Mouse (Mus musculus) heart, embryonic 11.5 days (tissue): ENCODE results near the gene Wscd2. TPM values are rescaled to one million over a fixed set of nuclear protein-coding genes. Genes with fewer than 3 reads are reported as not detected.

Source experiments
- ATAC-seq: fragments of 200-750 bp; cut with Nextera tagmentation; replicated peaks from 2 replicates; pipeline ENCODE4 v1.8.0; 2017; ENCODE audit warnings: moderate library complexity; ENCODE audit not compliant: insufficient number of reproducible peaks, low FRiP score, low TSS enrichment
- H3K27ac ChIP-seq: fragments of 300-500 bp; sonication (generic); 2 replicates; pipeline ENCODE4 v1.5.1; 2014; ENCODE audit warnings: mild to moderate bottlenecking, low read depth, low read length
- H3K27me3 ChIP-seq: fragments of 300-500 bp; sonication (generic); 2 replicates; pipeline ENCODE4 v1.6.1; 2014; ENCODE audit warnings: mild to moderate bottlenecking, low read length, mixed read lengths; ENCODE audit not compliant: control insufficient read depth, insufficient read depth
- H3K36me3 ChIP-seq: fragments of 300-500 bp; sonication (generic); 2 replicates; pipeline ENCODE4 v1.6.1; 2014; ENCODE audit warnings: mild to moderate bottlenecking, low read length, moderate library complexity, mixed read lengths; ENCODE audit not compliant: control insufficient read depth, insufficient read depth
- H3K4me1 ChIP-seq: fragments of 300-500 bp; sonication (generic); 2 replicates; pipeline ENCODE4 v1.6.1; 2014; ENCODE audit warnings: low read length; ENCODE audit not compliant: control insufficient read depth, insufficient read depth
- H3K4me2 ChIP-seq: fragments of 300-500 bp; sonication (generic); 2 replicates; pipeline ENCODE4 v1.6.1; 2014; ENCODE audit warnings: mild to moderate bottlenecking, moderate library complexity
- H3K4me3 ChIP-seq: fragments of 300-500 bp; sonication (generic); 2 replicates; pipeline ENCODE4 v1.5.1; 2014; ENCODE audit warnings: low read depth, low read length
- H3K9ac ChIP-seq: fragments of 300-500 bp; sonication (generic); 2 replicates; pipeline ENCODE4 v1.6.1; 2014; ENCODE audit warnings: mild to moderate bottlenecking, low read depth, low read length, moderate library complexity
- H3K9me3 ChIP-seq: fragments of 300-500 bp; sonication (generic); replicated peaks from 2 replicates; pipeline ENCODE4 v1.6.1; 2016; ENCODE audit warnings: low read length; ENCODE audit not compliant: control insufficient read depth
- WGBS: fragments of 180-500 bp; shearing (Covaris S2); extraction: QIAGEN DNeasy Blood & Tissue Kit; methylation state at CpG from one replicate; pipeline ENCODE4 v1.1.7; 2014; ENCODE audit not compliant: insufficient replicate concordance; 5-methylcytosine and 5-hydroxymethylcytosine counted together
- polyA plus RNA-seq: library from polyadenylated mRNA; unstranded; fragments of >200 nt; fragmentation: Nextera tagmentation; extraction: Ambion mirVana; gene quantifications from 2 replicates; pipeline ENCODE4 v1.2.1, GENCODE M21; 2014

The Wscd2 gene
- polyA plus RNA-seq, 1 experiment from 2014 or later: 2.4 TPM

DNA sequence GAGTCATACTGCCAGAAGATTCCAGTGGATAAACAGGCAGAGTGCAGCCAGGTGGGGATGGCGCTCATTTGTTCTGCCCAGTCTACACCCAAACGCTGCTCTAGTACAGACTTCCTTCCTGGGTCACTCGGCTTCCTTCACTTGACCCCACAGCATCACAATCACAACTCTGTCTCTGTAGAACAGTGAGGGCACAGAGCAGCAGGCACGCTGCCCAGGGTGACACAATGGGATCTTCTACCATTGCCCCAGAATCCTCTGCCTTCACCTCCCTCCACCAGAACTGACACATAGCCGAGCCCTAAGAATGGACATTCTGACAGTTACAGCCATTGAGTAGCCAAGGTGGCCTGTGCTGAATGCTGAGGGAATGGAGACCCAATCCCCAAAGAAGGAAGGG lies 20.3 kb upstream of the Wscd2 start:
- no peaks in the 10 kb centered on the region for H3K27me3 ChIP-seq
- H3K27ac ChIP-seq: no peak overlapping the region
- 76% methylated on average over 5 of the region's 5 CpGs for WGBS
- no peak overlapping the region for H3K4me2 ChIP-seq
- H3K4me3 ChIP-seq: no peak overlapping the region
- no peak overlapping the region for H3K9ac ChIP-seq
- H3K36me3 ChIP-seq: no peaks in the 10 kb centered on the region
- no peak for ATAC-seq
- no peaks in the 10 kb centered on the region for H3K9me3 ChIP-seq
- H3K4me1 ChIP-seq: no peaks in the 10 kb centered on the region

DNA sequence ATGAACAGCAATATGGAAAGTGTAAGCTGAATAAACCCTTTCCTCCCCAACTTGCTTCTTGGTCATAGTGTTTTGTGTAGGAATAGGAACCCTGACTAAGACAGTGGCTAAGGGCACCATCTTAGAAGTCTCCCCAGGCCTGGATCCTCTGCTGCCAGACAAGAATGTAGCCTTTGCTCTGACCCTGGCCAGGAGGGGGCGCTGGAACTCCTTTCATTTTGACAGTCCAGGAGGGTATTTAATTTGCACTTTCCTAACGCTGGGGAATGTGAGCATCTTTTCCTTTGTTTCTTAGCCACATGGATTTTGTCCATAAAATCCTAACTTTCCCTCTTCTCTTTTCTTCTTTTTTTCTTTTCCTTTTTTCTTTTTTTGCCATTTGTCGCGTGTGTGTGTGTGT lies 18.7 kb upstream of the Wscd2 start:
- 47% methylated on average over 4 of the region's 4 CpGs for WGBS
- no peak overlapping the region for H3K27ac ChIP-seq
- peaks cover 2% of the 10 kb centered on the region for H3K4me1 ChIP-seq
- H3K4me2 ChIP-seq: no peak overlapping the region
- H3K9ac ChIP-seq: no peak overlapping the region
- no peaks in the 10 kb centered on the region for H3K9me3 ChIP-seq
- H3K27me3 ChIP-seq: no peaks in the 10 kb centered on the region
- no peaks in the 10 kb centered on the region for H3K36me3 ChIP-seq
- H3K4me3 ChIP-seq: no peak overlapping the region
- ATAC-seq: no peak

DNA sequence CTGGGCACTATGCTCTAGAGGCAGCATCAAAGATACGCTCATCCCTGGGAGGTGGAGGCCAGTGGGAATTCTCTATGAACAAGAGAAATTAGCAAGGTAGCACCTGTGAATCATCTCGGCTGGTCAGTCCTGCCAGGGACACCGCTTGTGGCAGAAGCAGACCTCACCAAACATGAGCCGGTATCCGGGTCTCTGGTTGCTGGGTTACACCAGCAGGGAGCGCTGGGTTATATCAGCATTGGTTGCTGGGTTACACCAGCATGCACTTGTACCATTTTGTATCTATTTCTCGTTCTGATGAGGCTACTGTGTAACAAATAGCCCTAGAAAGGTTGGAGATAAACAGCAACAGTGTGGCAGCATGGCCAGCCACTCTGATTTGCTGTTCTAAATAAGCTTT lies 17.8 kb upstream of the Wscd2 start:
- ATAC-seq: no peak
- Histone ChIP-seq H3K4me2 (no peak overlapping the region), H3K4me3 (no peak overlapping the region), H3K9me3 (no peaks in the 10 kb centered on the region), H3K27me3 (no peaks in the 10 kb centered on the region), H3K27ac (no peak overlapping the region), H3K9ac (no peak overlapping the region), H3K36me3 (no peaks in the 10 kb centered on the region), H3K4me1 (peaks cover 9% of the 10 kb centered on the region)
- WGBS: 54% methylated on average over 7 of the region's 7 CpGs

DNA sequence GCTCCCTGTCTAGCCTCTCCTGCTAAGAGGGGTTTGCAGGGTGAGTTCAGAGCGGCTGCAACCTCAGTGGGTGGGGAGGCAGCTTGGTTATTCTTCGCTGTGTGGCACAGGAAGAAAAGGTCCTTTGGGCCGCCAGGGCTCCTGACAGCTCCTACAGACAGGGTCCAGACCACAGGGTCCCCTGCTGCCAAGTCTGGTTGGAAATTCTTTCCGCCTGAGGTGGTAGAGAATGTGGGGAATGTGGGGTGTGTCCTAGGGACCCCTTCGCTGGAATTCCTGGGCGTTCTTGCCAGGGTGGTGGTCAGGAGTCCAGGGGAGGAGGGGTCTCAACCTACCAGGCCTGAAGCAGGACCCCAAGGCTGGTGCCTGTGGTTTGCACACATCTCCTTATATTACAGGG lies 13.3 kb upstream of the Wscd2 start:
- Histone ChIP-seq H3K4me3 (no peak overlapping the region), H3K27ac (peak overlapping the region; percentile 2; the same call in 1 of the 2 replicates), H3K36me3 (no peaks in the 10 kb centered on the region), H3K9me3 (no peaks in the 10 kb centered on the region), H3K27me3 (no peaks in the 10 kb centered on the region), H3K4me1 (peaks cover 9% of the 10 kb centered on the region), H3K4me2 (no peak overlapping the region), H3K9ac (no peak overlapping the region)
- WGBS: 3% methylated on average over 6 of the region's 6 CpGs
- ATAC-seq: peak; percentile 49; the same call in 1 of the 2 replicates

DNA sequence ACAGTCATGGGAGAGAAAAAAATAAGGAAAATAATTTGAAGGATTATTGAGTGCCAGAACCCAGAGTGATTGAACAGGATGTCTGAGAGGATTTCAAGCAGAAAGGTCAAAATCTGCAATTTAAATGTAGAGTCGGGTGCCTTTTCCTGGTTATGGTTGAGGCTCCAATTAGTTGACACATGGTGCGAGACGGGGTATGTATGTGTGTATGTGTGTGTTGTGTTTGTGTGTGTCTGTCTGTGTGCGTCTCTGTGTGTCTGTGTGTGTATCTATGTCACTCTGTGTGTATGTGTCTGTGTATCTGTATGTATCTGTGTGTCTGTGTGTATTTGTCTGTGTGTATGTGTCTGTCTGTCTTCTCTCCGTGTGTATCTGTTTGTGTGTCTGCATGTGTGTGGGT lies 11.1 kb upstream of the Wscd2 start:
- Histone ChIP-seq H3K9me3 (no peaks in the 10 kb centered on the region), H3K4me3 (no peak overlapping the region), H3K9ac (no peak overlapping the region), H3K4me1 (peaks cover 12% of the 10 kb centered on the region), H3K4me2 (no peak overlapping the region), H3K27me3 (no peaks in the 10 kb centered on the region), H3K36me3 (no peaks in the 10 kb centered on the region), H3K27ac (no peak overlapping the region)
- no peak for ATAC-seq
- WGBS: 84% methylated on average over 5 of the region's 5 CpGs

DNA sequence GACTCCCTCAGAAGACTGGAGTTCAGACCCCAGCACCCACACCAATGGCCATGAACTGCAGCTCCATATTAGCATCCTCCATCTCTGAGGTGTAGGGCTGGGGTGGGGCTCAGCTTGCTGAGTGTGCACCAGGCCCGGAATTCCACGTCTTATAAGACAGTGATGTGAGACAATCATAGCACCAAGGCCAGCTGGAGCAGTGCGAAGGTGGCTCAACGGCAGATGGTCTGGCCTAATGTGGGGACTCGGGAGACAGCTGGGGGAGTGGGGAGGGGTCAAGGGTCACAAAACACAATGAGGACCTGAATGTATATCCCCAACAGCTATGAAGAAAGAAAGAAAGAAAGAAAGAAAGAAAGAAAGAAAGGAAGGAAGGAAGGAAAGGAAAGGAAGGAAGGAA lies 9.7 kb upstream of the Wscd2 start:
- no peaks in the 10 kb centered on the region for H3K36me3 ChIP-seq
- H3K9ac ChIP-seq: no peak overlapping the region
- H3K4me2 ChIP-seq: no peak overlapping the region
- no peaks in the 10 kb centered on the region for H3K9me3 ChIP-seq
- H3K4me3 ChIP-seq: no peak overlapping the region
- no peak overlapping the region for H3K27ac ChIP-seq
- WGBS: 73% methylated on average over 5 of the region's 5 CpGs
- ATAC-seq: no peak
- no peaks in the 10 kb centered on the region for H3K27me3 ChIP-seq
- peaks cover 12% of the 10 kb centered on the region for H3K4me1 ChIP-seq

DNA sequence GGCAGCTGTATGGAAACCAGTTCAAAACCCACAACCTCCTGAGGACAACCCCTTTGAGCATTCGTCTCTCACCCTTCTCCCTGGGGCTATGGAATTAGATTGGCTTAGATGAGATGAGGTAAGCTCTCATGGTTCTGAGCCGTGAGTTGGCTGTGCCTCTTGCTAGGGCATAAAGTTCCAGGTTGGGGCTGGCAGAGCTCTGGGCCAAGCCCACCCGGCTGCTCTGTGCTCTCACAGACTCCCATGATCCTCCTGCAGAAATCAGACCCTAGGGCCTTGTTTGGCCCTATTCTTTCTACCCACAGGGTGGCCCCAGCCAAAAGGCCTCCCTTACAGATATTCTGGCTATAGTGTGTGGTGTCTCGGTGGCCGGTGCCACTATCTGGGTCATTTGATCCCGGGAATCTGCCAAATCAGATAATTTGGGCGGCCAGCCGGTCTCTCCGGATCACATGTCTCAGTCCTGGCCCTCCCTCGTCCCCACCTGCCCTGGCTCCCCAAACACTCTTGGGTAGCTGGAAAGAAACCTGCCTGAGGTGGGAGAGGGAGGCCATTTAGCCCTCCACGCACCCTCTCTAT lies 4.5 kb upstream of the Wscd2 start:
- Histone ChIP-seq H3K27ac (no peak overlapping the region), H3K9me3 (no peaks in the 10 kb centered on the region), H3K4me2 (no peak overlapping the region), H3K4me3 (no peak overlapping the region), H3K4me1 (peaks cover 6% of the 10 kb centered on the region), H3K36me3 (no peaks in the 10 kb centered on the region), H3K27me3 (peaks cover 5% of the 10 kb centered on the region; the same call in 1 of the 2 replicates), H3K9ac (no peak overlapping the region)
- WGBS: 57% methylated on average over 11 of the region's 11 CpGs
- no peak for ATAC-seq

DNA sequence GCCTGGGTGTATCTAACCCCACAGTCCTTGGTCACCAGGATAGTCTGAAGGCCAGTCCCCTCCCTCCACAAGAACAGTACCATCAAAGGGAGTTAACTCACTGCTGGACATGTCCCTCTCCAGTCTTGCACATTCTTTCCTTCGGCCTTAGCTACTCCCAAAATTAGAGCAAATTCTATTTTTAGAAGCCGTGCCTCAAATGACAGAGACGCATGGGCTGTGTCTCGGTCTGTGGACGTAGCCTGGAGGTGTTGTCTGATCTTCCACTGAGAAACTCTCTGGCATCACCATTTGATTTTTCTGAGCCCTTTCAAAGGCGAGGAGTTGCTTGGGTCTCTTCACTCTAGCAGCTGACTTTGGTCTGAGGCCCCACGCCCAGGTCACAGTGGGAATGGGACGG lies 2.3 kb upstream of the Wscd2 start:
- H3K4me3 ChIP-seq: no peak overlapping the region
- H3K9me3 ChIP-seq: no peaks in the 10 kb centered on the region
- peaks cover 25% of the 10 kb centered on the region for H3K27me3 ChIP-seq
- peak overlapping the region; percentile 74 for H3K27ac ChIP-seq
- H3K36me3 ChIP-seq: no peaks in the 10 kb centered on the region
- H3K9ac ChIP-seq: no peak overlapping the region
- WGBS: 28% methylated on average over 8 of the region's 8 CpGs
- no peak overlapping the region for H3K4me2 ChIP-seq
- no peak for ATAC-seq
- H3K4me1 ChIP-seq: peaks cover 7% of the 10 kb centered on the region; the same call in 1 of the 2 replicates

DNA sequence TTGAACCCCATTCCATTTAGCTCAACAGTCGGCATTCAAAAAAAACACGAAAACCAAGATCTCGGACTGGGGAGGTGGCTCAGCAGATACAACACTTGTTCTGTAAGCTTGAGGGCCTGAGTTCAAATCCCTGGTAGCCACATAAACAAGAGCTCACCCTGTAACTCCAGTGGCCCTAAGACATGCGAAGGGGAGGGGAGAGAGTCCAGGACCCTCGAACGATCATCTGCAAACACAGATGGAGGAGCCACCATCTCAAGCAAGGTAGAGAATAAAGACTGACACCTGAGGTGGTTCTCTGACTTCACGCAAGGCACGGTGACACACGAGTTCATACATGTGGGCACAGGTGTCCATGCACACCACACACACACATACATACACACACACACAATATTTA lies 516 bp upstream of the Wscd2 start:
- Histone ChIP-seq H3K4me2 (no peak overlapping the region), H3K36me3 (no peaks in the 10 kb centered on the region), H3K4me3 (no peak overlapping the region), H3K9me3 (no peaks in the 10 kb centered on the region), H3K27me3 (peaks cover 25% of the 10 kb centered on the region), H3K27ac (no peak overlapping the region), H3K4me1 (peaks cover 7% of the 10 kb centered on the region; the same call in 1 of the 2 replicates), H3K9ac (no peak overlapping the region)
- 85% methylated on average over 9 of the region's 9 CpGs for WGBS
- ATAC-seq: no peak
